Mouse (Mus musculus) testis, adult 2 months (tissue): Measurements from ENCODE around the gene Pim1. TPM values are rescaled to one million over a fixed set of nuclear protein-coding genes. Genes with fewer than 3 reads are reported as not detected.

Source experiments
- H3K27ac ChIP-seq: fragments of 200-500 bp; 2 replicates; pipeline ENCODE4 v1.5.1; 2012; ENCODE audit warnings: low read depth, low read length; ENCODE audit not compliant: control insufficient read depth, insufficient read depth
- H3K27me3 ChIP-seq: fragments of 200-500 bp; 2 replicates; pipeline ENCODE4 v1.6.1; 2012; ENCODE audit warnings: mild to moderate bottlenecking, low read length, moderate library complexity; ENCODE audit not compliant: control insufficient read depth, insufficient read depth
- H3K36me3 ChIP-seq: fragments of 200-500 bp; 2 replicates; pipeline ENCODE4 v1.6.1; 2012; ENCODE audit warnings: mild to moderate bottlenecking, low read length; ENCODE audit not compliant: control insufficient read depth, insufficient read depth
- H3K4me1 ChIP-seq: fragments of 200-500 bp; 2 replicates; pipeline ENCODE4 v1.6.1; 2012; ENCODE audit warnings: low read length; ENCODE audit not compliant: control insufficient read depth, insufficient read depth
- H3K4me3 ChIP-seq: fragments of 200-500 bp; 2 replicates; pipeline ENCODE4 v1.5.1; 2012; ENCODE audit warnings: low read depth, mild to moderate bottlenecking, low read length, moderate library complexity, mixed read lengths; ENCODE audit not compliant: control insufficient read depth
- CTCF ChIP-seq: fragments of 200-500 bp; IDR thresholded peaks from 2 replicates; pipeline ENCODE4 v1.5.1; 2012; ENCODE audit warnings: low read depth, mild to moderate bottlenecking, inconsistent platforms, low read length, moderate library complexity; ENCODE audit not compliant: control insufficient read depth, insufficient read depth, insufficient replicate concordance
- POLR2A ChIP-seq: fragments of 200-500 bp; IDR thresholded peaks from 2 replicates; pipeline ENCODE4 v1.6.1; 2012; ENCODE audit warnings: low read depth, mild to moderate bottlenecking, inconsistent platforms, low read length, moderate library complexity; ENCODE audit not compliant: control insufficient read depth
- polyA plus RNA-seq: library from polyadenylated mRNA; depleted of rRNA; stranded (reverse); fragments of >200 nt; gene quantifications from 2 replicates; pipeline ENCODE4 v1.2.3, GENCODE M21; 2012

Gene Pim1
- polyA plus RNA-seq, 1 experiment = 87.2 TPM

DNA sequence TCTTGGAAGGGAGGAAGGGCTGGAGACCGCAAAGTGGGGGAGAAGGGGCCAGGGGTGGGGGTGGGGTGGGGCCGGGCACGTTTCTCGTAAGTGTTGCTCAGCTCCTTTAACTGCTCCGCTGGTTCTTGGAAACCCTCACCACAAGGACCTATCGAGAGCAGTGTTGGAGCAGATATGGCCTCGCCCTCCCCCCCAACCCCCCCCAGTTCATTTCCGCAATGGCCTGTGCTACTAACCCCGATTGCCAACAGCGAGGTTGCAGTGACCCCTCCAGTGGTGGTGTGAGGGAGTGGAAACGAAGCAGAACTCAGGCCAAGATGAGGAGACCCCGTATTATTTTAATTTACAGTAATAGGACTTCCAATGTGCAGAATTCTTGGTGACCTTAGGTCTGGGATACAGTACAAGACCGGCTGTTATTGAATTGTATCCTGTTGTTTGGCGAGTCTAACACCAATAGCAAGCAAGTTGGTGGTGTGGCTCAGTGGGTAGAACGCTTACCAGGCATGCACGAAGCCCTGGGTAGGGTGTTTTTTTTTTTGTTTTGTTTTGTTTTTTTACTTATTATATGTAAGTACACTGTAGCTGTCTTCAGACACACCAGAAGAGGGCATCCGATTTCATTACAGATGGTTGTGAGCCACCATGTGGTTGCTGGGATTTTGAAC, 10.4 kb downstream of the Pim1 start:
- H3K36me3 ChIP-seq = no peaks in the 10 kb centered on the region
- H3K27me3 ChIP-seq = no peaks in the 10 kb centered on the region
- H3K27ac ChIP-seq = no peak overlapping the region
- no peak overlapping the region for H3K4me3 ChIP-seq
- TF ChIP-seq POLR2A (no peak), CTCF (no peak)
- H3K4me1 ChIP-seq = peaks cover 3% of the 10 kb centered on the region; the same call in 1 of the 2 replicates

DNA sequence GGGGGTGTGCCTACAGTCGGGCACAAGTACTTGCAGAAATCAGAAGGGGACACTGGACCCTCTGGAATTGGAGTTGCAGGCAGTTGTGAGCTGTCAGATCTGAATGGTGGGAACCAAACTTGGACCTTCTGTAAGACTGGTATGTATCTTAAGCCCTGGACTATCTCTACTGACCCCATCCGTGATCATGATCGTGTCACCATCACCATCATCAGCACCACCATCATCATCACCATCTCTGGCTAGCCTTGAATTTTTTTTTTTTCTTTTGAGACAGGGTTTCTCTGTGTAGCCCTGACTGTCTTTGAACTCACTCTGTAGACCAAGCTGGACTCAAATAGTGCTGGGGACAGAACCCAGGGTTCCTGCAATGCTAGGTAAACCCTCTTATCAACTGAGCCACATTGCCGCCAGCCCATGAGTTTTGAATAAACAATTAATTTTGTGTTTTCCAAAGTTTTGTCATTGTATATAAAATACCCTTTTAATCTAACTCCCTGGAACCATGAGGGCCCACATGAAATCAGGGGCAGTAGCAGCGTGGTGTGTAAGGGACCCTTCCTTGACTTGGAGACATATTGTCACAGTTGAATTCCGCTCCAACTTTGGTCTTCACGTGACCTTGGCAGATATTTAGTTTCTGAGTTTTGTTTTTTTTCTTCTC, 11.6 kb downstream of the Pim1 start:
- no peaks in the 10 kb centered on the region for H3K36me3 ChIP-seq
- H3K4me3 ChIP-seq = no peak overlapping the region
- no peaks in the 10 kb centered on the region for H3K27me3 ChIP-seq
- H3K4me1 ChIP-seq = peaks cover 3% of the 10 kb centered on the region; the same call in 1 of the 2 replicates
- H3K27ac ChIP-seq = no peak overlapping the region
- TF ChIP-seq CTCF = no peak
- no peak for TF ChIP-seq POLR2A

GRCm38 (mm10) chr17:29502669-29503665, 12.4 kb downstream of the Pim1 start:
- Histone ChIP-seq H3K36me3 (no peaks in the 10 kb centered on the region), H3K4me3 (peak overlapping the region; percentile 2; the same call in 1 of the 2 replicates), H3K27ac (no peak overlapping the region), H3K27me3 (no peaks in the 10 kb centered on the region), H3K4me1 (peaks cover 3% of the 10 kb centered on the region; the same call in 1 of the 2 replicates)
- TF ChIP-seq POLR2A (no peak), CTCF (no peak)

- no peak for TF ChIP-seq CTCF
- TF ChIP-seq POLR2A = no peak
Observed at GRCm38 (mm10) chr17:29503700-29504099, 13.1 kb downstream of the Pim1 start.

GRCm38 (mm10) chr17:29508927-29509608, 18.5 kb downstream of the Pim1 start:
- Histone ChIP-seq H3K36me3 (no peaks in the 10 kb centered on the region), H3K4me3 (no peak overlapping the region), H3K4me1 (peaks cover under 1% of the 10 kb centered on the region), H3K27me3 (no peaks in the 10 kb centered on the region), H3K27ac (no peak overlapping the region)
- TF ChIP-seq CTCF = no peak
- no peak for TF ChIP-seq POLR2A

More at GRCm38 (mm10) chr17:29503700-29504099, 13.1 kb downstream of the Pim1 start:
- no peak overlapping the region for H3K4me3 ChIP-seq
- H3K36me3 ChIP-seq = no peaks in the 10 kb centered on the region
- H3K27ac ChIP-seq = no peak overlapping the region
- H3K27me3 ChIP-seq = no peaks in the 10 kb centered on the region
- peaks cover 3% of the 10 kb centered on the region; the same call in 1 of the 2 replicates for H3K4me1 ChIP-seq

- no peak overlapping the region for H3K27ac ChIP-seq
- no peaks in the 10 kb centered on the region for H3K27me3 ChIP-seq
- no peaks in the 10 kb centered on the region for H3K36me3 ChIP-seq
- peaks cover 4% of the 10 kb centered on the region for H3K4me1 ChIP-seq
- no peak overlapping the region for H3K4me3 ChIP-seq
- TF ChIP-seq POLR2A (no peak), CTCF (no peak)
Observed at GRCm38 (mm10) chr17:29510691-29511090, 20.1 kb downstream of the Pim1 start.
